Mouse (Mus musculus) urinary bladder, postnatal 14 days (tissue): ENCODE data around the gene Nt5dc1.
"Not testable (repeated sequence)": the region's sequence is repeated elsewhere in the genome, so short reads cannot be mapped to it uniquely, and the experiment has no call there.

Experiments used
- DNase-seq: peaks from one replicate; pipeline ENCODE4 v3.0.0; 2021; ENCODE audit warnings: low spot score

Gene Nt5dc1

GRCm38 (mm10) chr10:34418204-34418756, at the start of gene Nt5dc1:
Gene Nt5dc1, minus strand, starts transcription at chr10:34418552.
- peak; percentile 96 for DNase-seq

GRCm38 (mm10) chr10:34464321-34464720, 46.0 kb upstream of the Nt5dc1 start:
- DNase-seq: no peak

GRCm38 (mm10) chr10:34461451-34461850, 43.1 kb upstream of the Nt5dc1 start:
- no peak for DNase-seq

- DNase-seq: no peak
Measured at GRCm38 (mm10) chr10:34449469-34449868, 31.1 kb upstream of the Nt5dc1 start.

- DNase-seq: not testable (repeated sequence)
Measured at GRCm38 (mm10) chr10:34434191-34434590, 15.8 kb upstream of the Nt5dc1 start.

- DNase-seq: no peak
Measured at GRCm38 (mm10) chr10:34431783-34432182, 13.4 kb upstream of the Nt5dc1 start.

GRCm38 (mm10) chr10:34418794-34419193, 442 bp upstream of the Nt5dc1 start:
- not testable (repeated sequence) for DNase-seq

- no peak for DNase-seq
Measured at GRCm38 (mm10) chr10:34399267-34399666, 19.1 kb downstream of the Nt5dc1 start.

- no peak for DNase-seq
Measured at GRCm38 (mm10) chr10:34396959-34397358, 21.4 kb downstream of the Nt5dc1 start.

- no peak for DNase-seq
Measured at GRCm38 (mm10) chr10:34389681-34390080, 28.7 kb downstream of the Nt5dc1 start, which contains the start of gene Col10a1. Gene Col10a1, plus strand, starts transcription at chr10:34389981.

GRCm38 (mm10) chr10:34385636-34386035, 32.7 kb downstream of the Nt5dc1 start:
- no peak for DNase-seq

- no peak for DNase-seq
Measured at GRCm38 (mm10) chr10:34373332-34373731, 45.0 kb downstream of the Nt5dc1 start.

- DNase-seq: no peak
Measured at GRCm38 (mm10) chr10:34368138-34368537, 50.2 kb downstream of the Nt5dc1 start.

GRCm38 (mm10) chr10:34363756-34364155, 54.6 kb downstream of the Nt5dc1 start:
- DNase-seq: peak; percentile 7

- no peak for DNase-seq
Measured at GRCm38 (mm10) chr10:34358263-34358662, 60.1 kb downstream of the Nt5dc1 start.

- no peak for DNase-seq
Measured at GRCm38 (mm10) chr10:34352166-34352565, 66.2 kb downstream of the Nt5dc1 start.

- DNase-seq: no peak
Measured at GRCm38 (mm10) chr10:34341886-34342285, 76.5 kb downstream of the Nt5dc1 start.

GRCm38 (mm10) chr10:34341014-34341413, 77.3 kb downstream of the Nt5dc1 start:
- no peak for DNase-seq

GRCm38 (mm10) chr10:34328310-34328709, 90.0 kb downstream of the Nt5dc1 start:
- peak; percentile 44 for DNase-seq

- no peak for DNase-seq
Measured at GRCm38 (mm10) chr10:34327144-34327543, 91.2 kb downstream of the Nt5dc1 start.

- DNase-seq: no peak
Measured at GRCm38 (mm10) chr10:34326701-34327100, 91.7 kb downstream of the Nt5dc1 start.

GRCm38 (mm10) chr10:34320809-34321208, 97.5 kb downstream of the Nt5dc1 start:
- DNase-seq: no peak

- no peak for DNase-seq
Measured at GRCm38 (mm10) chr10:34317217-34317606, 101.1 kb downstream of the Nt5dc1 start.

- no peak for DNase-seq
Measured at GRCm38 (mm10) chr10:34316571-34317216, 101.7 kb downstream of the Nt5dc1 start.
